Mouse (Mus musculus) MEL (cell line): ENCODE measurements around the gene Acaca. TPM values are rescaled to one million over a fixed set of nuclear protein-coding genes. Genes with fewer than 3 reads are reported as not detected.

Source experiments
- DNase-seq: peaks from one replicate; pipeline ENCODE4 v3.0.0; 2011; ENCODE audit warnings: low read depth, low spot score
- H3K27ac ChIP-seq: 2 replicates; pipeline ENCODE4 v1.5.1; 2012; ENCODE audit warnings: low read depth, mild to moderate bottlenecking, control low read depth, low read length, moderate library complexity; ENCODE audit not compliant: control insufficient read depth
- H3K27me3 ChIP-seq, 2 experiments: fragments of 150-350 bp in 1 of 2; sonication (generic) in 1 of 2; 2 replicates each; pipeline ENCODE4 v1.6.1; 2012; ENCODE audit warnings: low read length in 2 of 2, mild to moderate bottlenecking in 2 of 2, improper control_type of control experiment in 1 of 2, moderate library complexity in 1 of 2; ENCODE audit not compliant: insufficient read depth in 2 of 2, control insufficient read depth in 1 of 2
- H3K36me3 ChIP-seq, 2 experiments: 2 replicates each; pipeline ENCODE4 v1.6.1; 2012 to 2014; ENCODE audit warnings: low read length in 2 of 2, improper control_type of control experiment in 1 of 2, inconsistent platforms in 1 of 2, mild to moderate bottlenecking in 1 of 2; ENCODE audit not compliant: insufficient read depth in 2 of 2, control insufficient read depth in 1 of 2
- H3K4me1 ChIP-seq, 2 experiments: fragments of 150-350 bp in 1 of 2; sonication (generic) in 1 of 2; 2 replicates each; pipeline ENCODE4 v1.6.1; 2012; ENCODE audit warnings: low read length in 2 of 2, improper control_type of control experiment in 1 of 2, mild to moderate bottlenecking in 1 of 2; ENCODE audit not compliant: insufficient read depth in 2 of 2, control insufficient read depth in 1 of 2
- H3K4me3 ChIP-seq, 2 experiments: fragments of 150-350 bp in 1 of 2; sonication (generic) in 1 of 2; 2 replicates each; pipeline ENCODE4 v1.5.1; 2012; ENCODE audit warnings: low read depth in 2 of 2, low read length in 2 of 2, mild to moderate bottlenecking in 2 of 2, moderate library complexity in 2 of 2, control low read depth in 1 of 2, improper control_type of control experiment in 1 of 2; ENCODE audit not compliant: control insufficient read depth in 1 of 2, insufficient read depth in 1 of 2
- H3K79me2 ChIP-seq: 2 replicates; pipeline ENCODE4 v1.6.1; 2012; ENCODE audit warnings: mild to moderate bottlenecking, low read length, moderate library complexity; ENCODE audit not compliant: control insufficient read depth, poor library complexity, insufficient read depth
- H3K9ac ChIP-seq: 2 replicates; pipeline ENCODE4 v1.6.1; 2012; ENCODE audit warnings: low read depth, mild to moderate bottlenecking, control low read depth, low read length, moderate library complexity; ENCODE audit not compliant: control insufficient read depth, poor library complexity, severe bottlenecking
- H3K9me3 ChIP-seq: fragments of 150-350 bp; sonication (generic); replicated peaks from 2 replicates; pipeline ENCODE4 v1.6.1; 2012; ENCODE audit warnings: mild to moderate bottlenecking, low read length, improper control_type of control experiment, moderate library complexity; ENCODE audit not compliant: insufficient read depth
- BHLHE40 ChIP-seq: IDR thresholded peaks from 2 replicates; pipeline ENCODE4 v1.6.1; 2012; ENCODE audit warnings: low read depth, mild to moderate bottlenecking, inconsistent platforms, low read length, improper control_type of control experiment, borderline replicate concordance
- CHD2 ChIP-seq: IDR thresholded peaks from 2 replicates; pipeline ENCODE4 v1.6.1; 2011; ENCODE audit warnings: low read length, improper control_type of control experiment
- E2F4 ChIP-seq: IDR thresholded peaks from 2 replicates; pipeline ENCODE4 v1.6.1; 2011; ENCODE audit warnings: low read depth, low read length, improper control_type of control experiment, borderline replicate concordance
- HCFC1 ChIP-seq: IDR thresholded peaks from 2 replicates; pipeline ENCODE4 v1.6.1; 2012; ENCODE audit warnings: low read depth, mild to moderate bottlenecking, inconsistent platforms, low read length, improper control_type of control experiment, moderate library complexity
- KAT2A ChIP-seq: conservative IDR thresholded peaks from 2 replicates; pipeline ENCODE4 v1.6.1; 2012; ENCODE audit warnings: low read depth, low read length, improper control_type of control experiment, inconsistent platforms
- MAFK ChIP-seq: IDR thresholded peaks from 2 replicates; pipeline ENCODE4 v1.6.1; 2011; ENCODE audit warnings: low read depth, mild to moderate bottlenecking, low read length, improper control_type of control experiment, borderline replicate concordance
- NRF1 ChIP-seq: IDR thresholded peaks from 2 replicates; pipeline ENCODE4 v1.6.1; 2014; ENCODE audit warnings: low read depth, mild to moderate bottlenecking, inconsistent platforms, low read length, improper control_type of control experiment, moderate library complexity; ENCODE audit not compliant: poor library complexity, insufficient read depth, severe bottlenecking
- POLR2A ChIP-seq, 2 experiments: IDR thresholded peaks; 2 replicates each; pipeline ENCODE4 v1.6.1; 2011 to 2012; ENCODE audit warnings: low read length in 2 of 2, mild to moderate bottlenecking in 2 of 2, control low read depth in 1 of 2, improper control_type of control experiment in 1 of 2, low read depth in 1 of 2, moderate library complexity in 1 of 2; ENCODE audit not compliant: control insufficient read depth in 1 of 2, insufficient read depth in 1 of 2, poor library complexity in 1 of 2
- RAD21 ChIP-seq: IDR thresholded peaks from 2 replicates; pipeline ENCODE4 v1.6.1; 2011; ENCODE audit warnings: mild to moderate bottlenecking, low read depth, low read length, improper control_type of control experiment
- RCOR1 ChIP-seq: IDR thresholded peaks from 2 replicates; pipeline ENCODE4 v1.6.1; 2012; ENCODE audit warnings: low read depth, mild to moderate bottlenecking, inconsistent platforms, low read length, improper control_type of control experiment
- SMC3 ChIP-seq: IDR thresholded peaks from 2 replicates; pipeline ENCODE4 v1.6.1; 2011; ENCODE audit warnings: low read depth, low read length, improper control_type of control experiment
- TBP ChIP-seq: IDR thresholded peaks from 2 replicates; pipeline ENCODE4 v1.8.0; 2011; ENCODE audit warnings: low read depth, low read length, improper control_type of control experiment
- USF1 ChIP-seq: IDR thresholded peaks from 2 replicates; pipeline ENCODE4 v1.6.1; 2014; ENCODE audit warnings: low read depth, mild to moderate bottlenecking, inconsistent platforms, low read length, improper control_type of control experiment, moderate library complexity
- ZC3H11A ChIP-seq: IDR thresholded peaks from 2 replicates; pipeline ENCODE4 v1.6.1; 2012; ENCODE audit warnings: low read depth, mild to moderate bottlenecking, inconsistent platforms, low read length, improper control_type of control experiment
- ZKSCAN1 ChIP-seq: IDR thresholded peaks from 2 replicates; pipeline ENCODE4 v1.6.1; 2012; ENCODE audit warnings: low read depth, mild to moderate bottlenecking, inconsistent platforms, low read length, improper control_type of control experiment, moderate library complexity
- polyA plus RNA-seq, 2 experiments: library from polyadenylated mRNA; stranded (reverse) in 1 of 2; unstranded in 1 of 2; fragments of >175 nt in 1 of 2; fragments of >200 nt in 1 of 2; gene quantifications; 2 replicates each; pipeline versions ENCODE4 v1.2.1 to v1.2.4; 2012; ENCODE audit warnings: low replicate concordance in 2 of 2, low read depth in 1 of 2; ENCODE audit not compliant: insufficient read length in 2 of 2, insufficient read depth in 1 of 2, missing spikeins in 1 of 2
- total RNA-seq: library from RNA; depleted of rRNA; stranded (reverse); fragments of 300-350 nt; gene quantifications from 2 replicates; pipeline ENCODE4 v1.2.3, GENCODE M21; 2012

The Acaca gene
- total and polyA plus RNA-seq, 3 experiments: 32.0 to 52.0 (median 33.9) TPM

GRCm38 (mm10) chr11:84271948-84272347 is 142.5 kb downstream of the Acaca start:
- H3K27ac ChIP-seq: no peak overlapping the region
- H3K36me3 ChIP-seq: peaks cover 0 to 29% of the 10 kb centered on the region in 2 experiments; a peak in 2 of 4 replicates
- no peaks in the 10 kb centered on the region for H3K79me2 ChIP-seq
- DNase-seq: no peak
- no peaks in the 10 kb centered on the region for H3K27me3 ChIP-seq
- H3K4me3 ChIP-seq: no peak overlapping the region
- H3K9me3 ChIP-seq: no peaks in the 10 kb centered on the region
- TF ChIP-seq USF1 (no peak), BHLHE40 (no peak), E2F4 (no peak), MAFK (no peak)
- no peak overlapping the region for H3K9ac ChIP-seq
- H3K4me1 ChIP-seq: no peaks in the 10 kb centered on the region

GRCm38 (mm10) chr11:84272574-84272973 is 143.1 kb downstream of the Acaca start:
- no peaks in the 10 kb centered on the region for H3K9me3 ChIP-seq
- no peak overlapping the region for H3K9ac ChIP-seq
- no peaks in the 10 kb centered on the region for H3K79me2 ChIP-seq
- no peak for DNase-seq
- no peak overlapping the region for H3K4me3 ChIP-seq
- H3K4me1 ChIP-seq: no peaks in the 10 kb centered on the region
- no peak overlapping the region for H3K27ac ChIP-seq
- TF ChIP-seq CHD2 (no peak), ZC3H11A (no peak), POLR2A (IDR thresholded peaks at IDR 0.05; ENCODE audit: control insufficient read depth in 1 of 2, insufficient read depth in 1 of 2, low read depth in 1 of 2, low read length in 2 of 2, poor library complexity in 1 of 2) (no peak), ZKSCAN1 (no peak), SMC3 (no peak), KAT2A (no peak), HCFC1 (no peak), TBP (no peak), NRF1 (no peak), BHLHE40 (no peak)
- TF ChIP-seq, all 39 proteins: peak for 0
- H3K27me3 ChIP-seq: no peaks in the 10 kb centered on the region
- peaks cover 0 to 29% of the 10 kb centered on the region in 2 experiments; a peak in 2 of 4 replicates for H3K36me3 ChIP-seq

GRCm38 (mm10) chr11:84276979-84277378 is 147.5 kb downstream of the Acaca start:
- no peaks in the 10 kb centered on the region for H3K79me2 ChIP-seq
- TF ChIP-seq RCOR1: no peak
- TF ChIP-seq TBP: no peak
- no peak for TF ChIP-seq RAD21
- no peaks in the 10 kb centered on the region for H3K4me1 ChIP-seq
- H3K9me3 ChIP-seq: no peaks in the 10 kb centered on the region
- peaks cover 0 to 35% of the 10 kb centered on the region in 2 experiments; a peak in 2 of 4 replicates for H3K36me3 ChIP-seq
- no peak overlapping the region for H3K27ac ChIP-seq
- no peaks in the 10 kb centered on the region for H3K27me3 ChIP-seq
- DNase-seq: no peak
- no peak overlapping the region for H3K9ac ChIP-seq
- no peak overlapping the region for H3K4me3 ChIP-seq
